Mouse (Mus musculus) CD4-positive, CD25-positive, alpha-beta regulatory T cell, adult 4 months (primary cell): ENCODE results near the gene Olfr366. TPM values are rescaled to one million over a fixed set of nuclear protein-coding genes. Genes with fewer than 3 reads are reported as not detected.
"Not testable (repeated sequence)": the region's sequence is repeated elsewhere in the genome, so short reads cannot be mapped to it uniquely, and the experiment has no call there.

Experiments
- ATAC-seq: one replicate; pipeline ENCODE4 v1.8.0; 2017
- polyA plus RNA-seq, 2 experiments: library from polyadenylated mRNA; unstranded; fragments of 100-300 nt; shearing (Covaris generic); gene quantifications; one replicate each; pipeline ENCODE4 v1.2.1; 2017

The Olfr366 gene
- not detected for polyA plus RNA-seq

- no peak for ATAC-seq
These were observed at the start of gene Olfr366 for GRCm38 (mm10) chr2:37211274-37211673. Gene Olfr366, plus strand, starts transcription at chr2:37211574.

GRCm38 (mm10) chr2:37187898-37188297 lies 23.5 kb upstream of the Olfr366 start, which contains the start of gene Olfr365:
Gene Olfr365, plus strand, starts transcription at chr2:37188198.
- ATAC-seq = no peak

GRCm38 (mm10) chr2:37261781-37262180 lies 50.4 kb downstream of the Olfr366 start:
- ATAC-seq = not testable (repeated sequence)

Other genes with a start within 250 kb of the Olfr366 start
- not detected for gene Olfr357, start 217.7 kb upstream of the Olfr366 start, polyA plus RNA-seq
- gene Olfr358, start 202.2 kb upstream of the Olfr366 start, polyA plus RNA-seq = not detected
- not detected for gene Olfr360, start 145.8 kb upstream of the Olfr366 start, polyA plus RNA-seq
- gene Olfr361, start 122.3 kb upstream of the Olfr366 start, polyA plus RNA-seq = not detected
- not detected for gene Olfr362, start 93.7 kb upstream of the Olfr366 start, polyA plus RNA-seq
- not detected for gene Olfr364-ps1, start 72.3 kb upstream of the Olfr366 start, polyA plus RNA-seq
- not detected for gene Olfr365, start 23.4 kb upstream of the Olfr366 start, polyA plus RNA-seq
- not detected for gene Olfr368, start 114.9 kb downstream of the Olfr366 start, polyA plus RNA-seq
- 10 to 100 TPM; 25.3 to 30.9 TPM for gene Pdcl, start 147.8 kb downstream of the Olfr366 start, polyA plus RNA-seq
- gene Rc3h2, start 211.3 kb downstream of the Olfr366 start, polyA plus RNA-seq = 10 to 100 TPM; 24.3 to 27.3 TPM
- gene Zbtb26, start 231.6 kb downstream of the Olfr366 start, polyA plus RNA-seq = 1 to 10 TPM; 4.1 to 4.3 TPM
- gene Zbtb6, start 231.6 kb downstream of the Olfr366 start, polyA plus RNA-seq = 1 to 10 TPM; 5.2 to 5.3 TPM
- 10 to 100 TPM; 42.1 to 56.4 TPM for gene Rabgap1, start 231.7 kb downstream of the Olfr366 start, polyA plus RNA-seq